Mouse (Mus musculus) heart, adult 2 months (tissue): ENCODE results near the gene Dnajc11. TPM values are rescaled to one million over a fixed set of nuclear protein-coding genes. Genes with fewer than 3 reads are reported as not detected.

Source experiments
- DNase-seq, 2 experiments: peaks; one replicate each; pipeline ENCODE4 v3.0.0; 2021
- H3K27ac ChIP-seq: fragments of 200-600 bp; 2 replicates; pipeline ENCODE4 v1.8.1; 2022
- H3K27me3 ChIP-seq: fragments of 200-500 bp; 2 replicates; pipeline ENCODE4 v1.6.1; 2012; ENCODE audit warnings: mild to moderate bottlenecking, low read length, inconsistent platforms, mixed read lengths; ENCODE audit not compliant: control insufficient read depth, insufficient read depth
- H3K36me3 ChIP-seq: fragments of 200-500 bp; 2 replicates; pipeline ENCODE4 v1.6.1; 2012; ENCODE audit warnings: low read length, inconsistent platforms; ENCODE audit not compliant: control insufficient read depth, insufficient read depth
- H3K4me1 ChIP-seq: fragments of 200-500 bp; 2 replicates; pipeline ENCODE4 v1.6.1; 2011; ENCODE audit warnings: low read length; ENCODE audit not compliant: control insufficient read depth, insufficient read depth
- H3K4me3 ChIP-seq: fragments of 200-600 bp; 2 replicates; pipeline ENCODE4 v1.8.1; 2022
- H3K79me2 ChIP-seq: fragments of 200-500 bp; replicated peaks from 2 replicates; pipeline ENCODE4 v1.6.1; 2012; ENCODE audit warnings: mild to moderate bottlenecking, inconsistent platforms, low read length, moderate library complexity, mixed read lengths; ENCODE audit not compliant: control insufficient read depth, insufficient read depth
- H3K9ac ChIP-seq: fragments of 200-500 bp; 2 replicates; pipeline ENCODE4 v1.6.1; 2012; ENCODE audit warnings: low read depth, mild to moderate bottlenecking, control low read depth, inconsistent platforms, low read length, mixed read lengths
- CTCF ChIP-seq: fragments of 200-600 bp; IDR thresholded peaks from 2 replicates; pipeline ENCODE4 v1.8.1; 2022; ENCODE audit warnings: antibody characterized with exemption, mild to moderate bottlenecking, moderate library complexity
- EP300 ChIP-seq: fragments of 200-500 bp; IDR thresholded peaks from 2 replicates; pipeline ENCODE4 v1.6.1; 2011; ENCODE audit warnings: low read depth, low read length, control low read depth; ENCODE audit not compliant: insufficient read depth
- POLR2A ChIP-seq: fragments of 200-500 bp; IDR thresholded peaks from 2 replicates; pipeline ENCODE4 v1.6.1; 2011; ENCODE audit warnings: mild to moderate bottlenecking, low read depth, low read length, control low read depth; ENCODE audit not compliant: insufficient read depth
- WGBS: fragments of 180-500 bp; shearing (Covaris S2); methylation state at CpG from one replicate; pipeline ENCODE4 v1.1.7; 2018; 5-methylcytosine and 5-hydroxymethylcytosine counted together
- intact Hi-C: fragments of 180-260 bp; cut with DNase I; formaldehyde crosslinking; loops from one replicate; pipeline ENCODE4 v1.15.1; 2025
- polyA plus RNA-seq: library from polyadenylated mRNA; depleted of rRNA; stranded (reverse); fragments of >200 nt; gene quantifications from 2 replicates; pipeline ENCODE4 v1.2.3, GENCODE M21; 2012
- total RNA-seq, 2 experiments: library from RNA; stranded (reverse); gene quantifications; 2 replicates each; pipeline ENCODE4 v1.2.3; 2021

The Dnajc11 gene
- total and polyA plus RNA-seq, 3 experiments, result 55.9 to 84.3 (median 71.0) TPM

- Histone ChIP-seq H3K4me3 (peak overlapping the region; percentile 88), H3K9ac (peak overlapping the region; percentile 72), H3K27ac (peak overlapping the region; percentile 98), H3K4me1 (peaks cover 14% of the 10 kb centered on the region), H3K27me3 (no peaks in the 10 kb centered on the region), H3K36me3 (peaks cover under 1% of the 10 kb centered on the region), H3K79me2 (peaks cover 3% of the 10 kb centered on the region; the same call in 1 of the 2 replicates)
- TF ChIP-seq EP300 (0 out of 2 replicates have a peak, but pooled peaks have one; percentile 16), CTCF (no peak), POLR2A (0 out of 2 replicates have a peak, but pooled peaks have one; percentile 50)
- 10% methylated on average over 8 of the region's 8 CpGs for WGBS
- peak; percentile 57 to 58 for DNase-seq
- intact Hi-C loops, result loop anchor here (1.0 kb wide), 1 partner anchor 10 kb away; no protein-coding TSS in a partner anchor
These were observed 74.1 kb downstream of the Dnajc11 start for GRCm38 (mm10) chr4:152007481-152008147.

DNA sequence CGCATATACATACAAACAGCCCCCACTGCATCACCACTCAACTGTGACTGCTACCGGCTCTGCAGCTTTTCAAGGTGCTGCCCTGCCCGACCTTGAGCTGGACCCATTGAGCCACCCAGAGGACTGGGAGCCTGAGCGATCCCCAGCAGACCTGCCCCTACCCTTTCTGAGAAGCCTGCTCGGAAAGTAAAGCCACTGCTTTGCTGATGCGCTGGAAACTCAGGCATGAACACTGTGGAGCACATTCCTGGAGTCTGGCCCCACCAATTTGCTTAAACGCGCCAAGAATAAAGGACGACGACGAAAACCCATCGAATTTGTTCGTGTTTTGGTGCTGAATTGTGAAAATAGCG lies 74.6 kb downstream of the Dnajc11 start:
- Histone ChIP-seq H3K36me3 (peaks cover 4% of the 10 kb centered on the region), H3K27ac (peak overlapping the region; percentile 98), H3K4me3 (peak overlapping the region; percentile 88), H3K27me3 (no peaks in the 10 kb centered on the region), H3K4me1 (peaks cover 17% of the 10 kb centered on the region), H3K9ac (peak overlapping the region; percentile 72), H3K79me2 (peaks cover 3% of the 10 kb centered on the region; the same call in 1 of the 2 replicates)
- intact Hi-C loops, result no loop called here
- TF ChIP-seq CTCF (no peak), EP300 (no peak), POLR2A (no peak)
- WGBS, result under 1% methylated on average over 14 of the region's 14 CpGs
- DNase-seq, result peak; percentile 50 to 61

DNA sequence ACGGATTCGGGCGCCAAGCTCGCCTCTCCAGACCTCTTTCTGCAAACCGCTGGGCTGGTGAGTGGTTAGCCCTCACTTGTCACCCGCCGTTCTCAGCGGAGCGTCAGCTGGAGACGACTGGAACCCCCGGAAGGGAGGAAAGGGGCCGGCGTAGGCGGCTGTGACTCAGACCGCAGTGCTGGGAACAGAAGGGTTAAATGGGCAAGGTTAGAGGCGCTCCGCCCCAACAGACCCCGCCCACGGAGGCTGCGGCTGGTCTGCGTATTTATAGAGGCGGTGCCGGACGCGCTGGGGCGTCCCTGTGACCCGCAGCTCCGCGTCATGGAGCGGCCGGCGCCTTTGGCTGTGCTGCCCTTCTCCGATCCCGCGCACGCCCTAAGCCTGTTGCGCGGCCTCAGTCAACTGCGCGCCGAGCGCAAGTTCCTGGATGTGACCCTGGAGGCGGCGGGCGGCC lies 75.2 kb downstream of the Dnajc11 start, which contains the start of gene Klhl21:
Klhl21 (plus strand) TSS at position 182 of the 454 bp plus-strand sequence.
- peaks cover 3% of the 10 kb centered on the region; the same call in 1 of the 2 replicates for H3K79me2 ChIP-seq
- peak within 1 kb of the TSS; percentile 88 for H3K4me3 ChIP-seq
- peak; percentile 97 for DNase-seq
- peaks cover 4% of the 10 kb centered on the region for H3K36me3 ChIP-seq
- peaks cover 17% of the 10 kb centered on the region for H3K4me1 ChIP-seq
- WGBS, result under 1% methylated on average over 45 of the region's 45 CpGs
- no peaks in the 10 kb centered on the region for H3K27me3 ChIP-seq
- TF ChIP-seq CTCF (no peak), EP300 (0 out of 2 replicates have a peak, but pooled peaks have one; percentile 50), POLR2A (peak; percentile 96)
- intact Hi-C loops, result no loop called here
- peak within 1 kb of the TSS; percentile 90 for H3K9ac ChIP-seq
- H3K27ac ChIP-seq, result peak within 1 kb of the TSS; percentile 98

DNA sequence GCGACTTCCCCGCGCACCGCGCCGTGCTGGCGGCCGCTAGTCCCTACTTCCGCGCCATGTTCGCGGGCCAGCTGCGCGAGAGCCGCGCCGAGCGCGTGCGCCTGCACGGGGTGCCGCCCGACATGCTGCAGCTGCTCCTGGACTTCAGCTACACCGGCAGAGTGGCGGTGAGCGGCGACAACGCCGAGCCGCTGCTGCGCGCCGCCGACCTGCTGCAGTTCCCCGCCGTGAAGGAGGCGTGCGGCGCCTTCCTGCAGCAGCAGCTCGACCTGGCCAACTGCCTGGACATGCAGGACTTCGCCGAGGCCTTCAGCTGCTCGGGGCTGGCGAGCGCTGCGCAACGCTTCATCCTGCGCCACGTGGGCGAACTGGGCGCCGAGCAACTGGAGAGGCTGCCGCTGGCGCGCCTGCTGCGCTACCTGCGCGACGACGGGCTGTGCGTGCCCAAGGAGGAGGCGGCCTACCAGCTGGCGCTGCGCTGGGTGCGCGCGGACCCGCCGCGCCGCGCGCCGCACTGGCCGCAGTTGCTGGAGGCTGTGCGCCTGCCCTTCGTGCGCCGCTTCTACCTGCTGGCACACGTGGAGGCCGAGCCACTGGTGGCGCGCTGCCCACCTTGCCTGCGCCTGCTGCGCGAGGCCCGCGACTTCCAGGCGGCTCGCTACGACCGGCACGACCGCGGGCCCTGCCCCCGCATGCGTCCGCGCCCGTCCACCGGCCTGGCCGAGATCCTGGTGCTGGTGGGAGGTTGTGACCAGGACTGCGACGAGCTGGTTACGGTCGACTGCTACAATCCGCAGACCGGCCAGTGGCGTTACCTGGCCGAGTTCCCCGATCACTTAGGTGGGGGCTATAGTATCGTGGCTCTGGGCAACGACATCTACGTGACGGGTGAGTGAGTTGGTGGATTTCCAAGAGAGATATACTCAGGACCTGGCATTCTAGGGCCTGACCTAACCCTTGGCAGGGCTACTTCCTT lies 75.9 kb downstream of the Dnajc11 start:
- intact Hi-C loops, result loop anchor here (1.0 kb wide), 1 partner anchor 17 kb away; no protein-coding TSS in a partner anchor
- Histone ChIP-seq H3K79me2 (peaks cover 3% of the 10 kb centered on the region; the same call in 1 of the 2 replicates), H3K36me3 (peaks cover 4% of the 10 kb centered on the region), H3K9ac (peak overlapping the region; percentile 90), H3K4me1 (peaks cover 17% of the 10 kb centered on the region), H3K27me3 (no peaks in the 10 kb centered on the region), H3K27ac (peak overlapping the region; percentile 98), H3K4me3 (peak overlapping the region; percentile 88)
- no peak for TF ChIP-seq CTCF
- TF ChIP-seq POLR2A, result no peak
- no peak for TF ChIP-seq EP300
- WGBS, result under 1% methylated on average over 115 of the region's 115 CpGs
- no peak for DNase-seq

DNA sequence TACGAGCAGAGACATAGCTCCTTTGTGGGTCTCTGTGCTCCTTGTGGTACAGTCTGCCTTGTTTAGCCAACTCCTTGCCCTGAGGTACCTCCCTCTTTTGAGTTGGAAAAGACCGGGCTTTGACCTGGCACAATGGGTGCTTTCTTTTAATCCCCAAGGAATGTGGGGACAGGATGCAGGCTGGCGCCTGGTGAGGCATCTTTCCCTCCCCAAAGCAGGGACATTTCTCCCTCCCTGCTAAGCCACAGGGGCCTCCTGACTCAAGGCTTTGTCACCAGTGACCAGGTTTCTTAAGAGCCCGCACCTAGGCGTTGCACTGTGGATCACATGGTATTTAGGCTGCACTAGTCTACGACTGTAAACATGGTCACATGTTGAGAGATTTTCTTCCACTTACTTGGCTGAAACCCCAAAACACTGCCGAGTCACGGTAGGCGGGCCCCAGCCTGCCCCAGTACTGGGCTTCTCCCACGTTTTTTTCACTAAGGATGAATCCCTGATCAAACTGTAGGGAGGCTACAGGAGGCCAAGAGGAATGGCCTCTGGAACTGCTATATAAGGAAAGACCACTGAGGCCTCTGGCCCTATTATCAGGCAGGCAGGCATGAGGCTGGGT lies 76.7 kb downstream of the Dnajc11 start:
- no peaks in the 10 kb centered on the region for H3K27me3 ChIP-seq
- 2% methylated on average over 10 of the region's 10 CpGs for WGBS
- H3K9ac ChIP-seq, result peak overlapping the region; percentile 90
- peak overlapping the region; percentile 88 for H3K4me3 ChIP-seq
- H3K36me3 ChIP-seq, result peaks cover 4% of the 10 kb centered on the region
- H3K4me1 ChIP-seq, result peaks cover 17% of the 10 kb centered on the region
- intact Hi-C loops, result loop anchor here (1.0 kb wide), 1 partner anchor 16 kb away; no protein-coding TSS in a partner anchor
- DNase-seq, result peak; percentile 62 to 71
- peaks cover 3% of the 10 kb centered on the region; the same call in 1 of the 2 replicates for H3K79me2 ChIP-seq
- TF ChIP-seq EP300 (no peak; the same call in 1 of the 2 replicates), POLR2A (peak; percentile 32; the same call in 1 of the 2 replicates), CTCF (no peak)
- H3K27ac ChIP-seq, result peak overlapping the region; percentile 98
